Mouse (Mus musculus) CH12.LX (cell line): ENCODE measurements around the gene Sorcs3.

ENCODE experiments used
- BHLHE40 ChIP-seq: IDR thresholded peaks from 2 replicates; pipeline ENCODE4 v1.6.1; 2011; ENCODE audit warnings: mild to moderate bottlenecking, low read depth, low read length, improper control_type of control experiment
- CTCF ChIP-seq, 2 experiments: IDR thresholded peaks in 1 of 2; conservative IDR thresholded peaks in 1 of 2; 2 replicates each; pipeline ENCODE4 v1.5.1; 2011 to 2012; ENCODE audit warnings: low read depth in 2 of 2, low read length in 2 of 2, improper control_type of control experiment in 1 of 2, inconsistent platforms in 1 of 2, mild to moderate bottlenecking in 1 of 2, moderate library complexity in 1 of 2
- E2F4 ChIP-seq: IDR thresholded peaks from 2 replicates; pipeline ENCODE4 v1.6.1; 2011; ENCODE audit warnings: low read depth, low read length, improper control_type of control experiment; ENCODE audit not compliant: insufficient replicate concordance
- EP300 ChIP-seq: IDR thresholded peaks from 2 replicates; pipeline ENCODE4 v1.6.1; 2011; ENCODE audit warnings: low read length, improper control_type of control experiment
- GABPA ChIP-seq: IDR thresholded peaks from 2 replicates; pipeline ENCODE4 v1.6.1; 2012; ENCODE audit warnings: low read depth, low read length, improper control_type of control experiment, inconsistent platforms; ENCODE audit not compliant: insufficient replicate concordance
- HCFC1 ChIP-seq: IDR thresholded peaks from 2 replicates; pipeline ENCODE4 v1.6.1; 2012; ENCODE audit warnings: low read depth, mild to moderate bottlenecking, inconsistent platforms, low read length, improper control_type of control experiment
- KAT2A ChIP-seq: IDR thresholded peaks from 2 replicates; pipeline ENCODE4 v1.6.1; 2012; ENCODE audit warnings: low read length, improper control_type of control experiment, inconsistent platforms; ENCODE audit not compliant: insufficient replicate concordance
- MAFK ChIP-seq: IDR thresholded peaks from 2 replicates; pipeline ENCODE4 v1.6.1; 2011; ENCODE audit warnings: low read length, improper control_type of control experiment; ENCODE audit not compliant: insufficient replicate concordance
- PAX5 ChIP-seq: IDR thresholded peaks from 2 replicates; pipeline ENCODE4 v1.6.1; 2012; ENCODE audit warnings: low read length, inconsistent platforms, mixed read lengths
- POLR2A ChIP-seq: IDR thresholded peaks from 2 replicates; pipeline ENCODE4 v1.6.1; 2011; ENCODE audit warnings: low read depth, mild to moderate bottlenecking, improper control_type of control experiment, low read length
- RCOR1 ChIP-seq: conservative IDR thresholded peaks from 2 replicates; pipeline ENCODE4 v1.6.1; 2012; ENCODE audit warnings: low read depth, mild to moderate bottlenecking, inconsistent platforms, low read length, improper control_type of control experiment
- USF1 ChIP-seq: IDR thresholded peaks from 2 replicates; pipeline ENCODE4 v1.6.1; 2014; ENCODE audit warnings: low read depth, mild to moderate bottlenecking, inconsistent platforms, low read length, improper control_type of control experiment
- ZNF384 ChIP-seq: IDR thresholded peaks from 2 replicates; pipeline ENCODE4 v1.6.1; 2012; ENCODE audit warnings: low read depth, low read length, improper control_type of control experiment, inconsistent platforms

DNA sequence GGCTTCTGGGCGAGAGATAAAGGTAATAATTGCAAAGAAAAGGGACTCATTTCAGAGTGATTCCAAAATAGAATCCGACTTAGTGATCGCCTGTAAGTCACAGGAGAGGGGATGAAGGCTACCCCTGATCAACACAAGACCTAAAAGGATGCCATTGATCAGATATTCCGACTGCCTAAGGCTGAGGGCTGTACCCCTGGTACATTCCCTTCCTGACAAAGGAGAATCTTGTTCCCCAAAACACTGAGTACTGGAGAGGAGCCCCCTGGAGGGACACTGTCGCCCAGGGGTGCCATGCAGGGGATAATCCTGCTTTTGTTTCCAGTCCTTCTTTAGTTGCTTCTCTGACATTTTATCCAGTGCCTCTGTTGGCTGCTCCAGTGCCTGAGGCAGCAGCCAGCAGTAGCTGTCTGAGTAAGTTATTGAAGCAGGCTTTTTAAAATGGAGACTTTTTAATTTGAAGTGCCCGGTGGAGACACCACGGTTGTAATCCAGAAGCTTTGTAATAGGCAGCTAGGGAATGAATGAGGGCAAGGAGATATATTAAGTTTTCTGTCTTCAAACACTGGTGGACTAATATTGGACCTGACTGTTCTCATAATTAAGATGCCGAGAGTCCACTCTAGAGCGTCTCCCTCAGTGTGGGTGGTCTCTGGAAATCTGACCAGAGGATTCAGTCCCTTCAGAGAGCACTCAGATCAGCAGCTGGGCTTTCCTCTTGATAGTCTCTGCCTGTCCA lies 342.5 kb downstream of the Sorcs3 start:
- TF ChIP-seq POLR2A, result no peak
- no peak for TF ChIP-seq CTCF (conservative IDR thresholded peaks at IDR 0.05 in 1 of 2, IDR thresholded peaks at IDR 0.05 in 1 of 2; ENCODE audit: low read depth in 2 of 2, low read length in 2 of 2)
- no peak for TF ChIP-seq GABPA
- no peak for TF ChIP-seq PAX5
- TF ChIP-seq BHLHE40, result no peak
- TF ChIP-seq ZNF384, result no peak
- no peak for TF ChIP-seq E2F4
- no peak for TF ChIP-seq KAT2A
- no peak for TF ChIP-seq MAFK
- TF ChIP-seq EP300, result no peak
- TF ChIP-seq RCOR1, result no peak
- TF ChIP-seq USF1, result no peak
- TF ChIP-seq HCFC1, result no peak
